Mouse (Mus musculus) heart, embryonic 12.5 days (tissue): ENCODE data around the gene Sbf2. TPM values are rescaled to one million over a fixed set of nuclear protein-coding genes. Genes with fewer than 3 reads are reported as not detected.

Source experiments
- ATAC-seq: fragments of 200-750 bp; cut with Nextera tagmentation; 2 replicates; pipeline ENCODE4 v1.8.0; 2017; ENCODE audit warnings: moderate TSS enrichment, moderate library complexity; ENCODE audit not compliant: insufficient number of reproducible peaks, low FRiP score
- H3K27ac ChIP-seq: fragments of 300-500 bp; sonication (generic); 2 replicates; pipeline ENCODE4 v1.5.1; 2016; ENCODE audit warnings: mild to moderate bottlenecking, moderate library complexity; ENCODE audit not compliant: poor library complexity, severe bottlenecking
- H3K27me3 ChIP-seq: fragments of 300-500 bp; sonication (generic); replicated peaks from 2 replicates; pipeline ENCODE4 v1.6.1; 2016; ENCODE audit warnings: mild to moderate bottlenecking, moderate library complexity
- H3K36me3 ChIP-seq: fragments of 300-500 bp; sonication (generic); 2 replicates; pipeline ENCODE4 v1.6.1; 2016; ENCODE audit warnings: mild to moderate bottlenecking, moderate library complexity
- H3K4me1 ChIP-seq: fragments of 300-500 bp; sonication (generic); replicated peaks from 2 replicates; pipeline ENCODE4 v1.6.1; 2016; ENCODE audit warnings: mild to moderate bottlenecking
- H3K4me2 ChIP-seq: fragments of 300-500 bp; sonication (generic); 2 replicates; pipeline ENCODE4 v1.6.1; 2016; ENCODE audit warnings: mild to moderate bottlenecking, moderate library complexity
- H3K4me3 ChIP-seq: fragments of 300-500 bp; sonication (generic); 2 replicates; pipeline ENCODE4 v1.5.1; 2016; ENCODE audit warnings: mild to moderate bottlenecking
- H3K9ac ChIP-seq: fragments of 300-500 bp; sonication (generic); 2 replicates; pipeline ENCODE4 v1.6.1; 2016; ENCODE audit warnings: mild to moderate bottlenecking, moderate library complexity
- H3K9me3 ChIP-seq: fragments of 300-500 bp; sonication (generic); replicated peaks from 2 replicates; pipeline ENCODE4 v1.6.1; 2016; ENCODE audit warnings: mild to moderate bottlenecking, moderate library complexity
- WGBS: fragments of 180-500 bp; shearing (Covaris S2); methylation state at CpG from one replicate; pipeline ENCODE4 v1.1.7; 2016; 5-methylcytosine and 5-hydroxymethylcytosine counted together
- polyA plus RNA-seq: library from polyadenylated mRNA; unstranded; fragments of >200 nt; fragmentation: Nextera tagmentation; extraction: Ambion mirVana; gene quantifications from 2 replicates; pipeline ENCODE4 v1.2.1, GENCODE M21; 2016

The Sbf2 gene
- 39.2 and 43.3 TPM in 2 replicates for polyA plus RNA-seq

DNA sequence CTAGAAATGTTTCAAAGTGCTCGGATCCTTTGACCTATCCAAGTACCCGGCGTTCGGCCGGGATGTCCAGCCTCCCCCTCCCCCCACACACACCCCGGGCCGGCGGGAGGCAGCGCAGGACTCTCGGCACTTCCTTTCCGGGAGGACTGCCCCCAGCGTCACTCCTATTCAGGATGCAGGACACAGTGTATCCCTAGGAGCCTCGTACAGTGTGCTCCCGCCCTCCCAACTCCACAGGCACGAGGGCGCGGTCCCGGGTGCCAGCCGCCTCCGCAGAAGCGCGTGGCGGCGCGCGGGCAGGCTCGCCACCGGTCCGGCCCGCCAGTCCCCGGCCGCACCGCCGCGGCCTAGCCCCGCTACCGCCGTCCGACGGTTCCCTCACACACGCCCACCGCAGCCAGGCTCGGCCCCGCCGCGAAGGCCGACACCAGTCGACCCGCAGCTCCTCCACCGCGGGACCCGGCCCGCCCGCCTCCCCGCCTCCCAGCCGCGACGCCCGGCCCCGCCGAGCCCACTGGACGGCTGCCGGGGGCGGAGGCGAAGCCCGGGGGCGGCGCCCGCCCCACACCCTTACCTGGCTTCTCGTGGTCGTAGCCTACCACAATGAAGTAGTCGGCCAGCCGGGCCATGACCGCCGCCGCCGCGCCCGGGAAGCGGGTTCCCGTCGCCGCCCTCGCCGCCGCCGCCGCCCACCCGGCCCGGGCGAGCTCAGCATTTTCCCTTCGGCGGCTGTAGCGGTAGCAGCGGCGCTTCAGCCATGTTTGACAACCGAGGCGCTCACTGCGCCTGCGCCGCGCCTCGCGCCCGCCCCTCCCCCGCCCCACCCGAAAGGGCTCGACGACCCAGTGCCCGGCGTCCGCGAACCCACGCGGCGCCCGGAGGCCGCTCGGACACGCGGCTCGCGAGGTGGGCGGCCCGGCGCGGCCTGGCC lies at the start of gene Sbf2:
Sbf2 (minus strand) TSS at position 790 of the 931 bp plus-strand sequence.
- WGBS, result under 1% methylated on average over 112 of the region's 127 CpGs
- Histone ChIP-seq H3K4me3 (peak within 1 kb of the TSS; percentile 94), H3K27me3 (no peaks in the 10 kb centered on the region), H3K4me2 (peak within 1 kb of the TSS; percentile 78), H3K9ac (peak within 1 kb of the TSS; percentile 95), H3K4me1 (peaks cover 35% of the 10 kb centered on the region), H3K36me3 (no peaks in the 10 kb centered on the region), H3K27ac (peak within 1 kb of the TSS; percentile 97), H3K9me3 (no peaks in the 10 kb centered on the region)
- peak; percentile 91 for ATAC-seq

GRCm38 (mm10) chr7:110658378-110658928 lies 43.7 kb upstream of the Sbf2 start:
- 50% methylated on average over 3 of the region's 3 CpGs for WGBS
- ATAC-seq, result no peak
- no peaks in the 10 kb centered on the region for H3K9me3 ChIP-seq
- H3K27me3 ChIP-seq, result no peaks in the 10 kb centered on the region
- no peaks in the 10 kb centered on the region for H3K36me3 ChIP-seq
- peaks cover 3% of the 10 kb centered on the region; the same call in 1 of the 2 replicates for H3K4me1 ChIP-seq
- H3K9ac ChIP-seq, result no peak overlapping the region
- no peak overlapping the region for H3K4me3 ChIP-seq
- H3K27ac ChIP-seq, result no peak overlapping the region
- H3K4me2 ChIP-seq, result no peak overlapping the region

DNA sequence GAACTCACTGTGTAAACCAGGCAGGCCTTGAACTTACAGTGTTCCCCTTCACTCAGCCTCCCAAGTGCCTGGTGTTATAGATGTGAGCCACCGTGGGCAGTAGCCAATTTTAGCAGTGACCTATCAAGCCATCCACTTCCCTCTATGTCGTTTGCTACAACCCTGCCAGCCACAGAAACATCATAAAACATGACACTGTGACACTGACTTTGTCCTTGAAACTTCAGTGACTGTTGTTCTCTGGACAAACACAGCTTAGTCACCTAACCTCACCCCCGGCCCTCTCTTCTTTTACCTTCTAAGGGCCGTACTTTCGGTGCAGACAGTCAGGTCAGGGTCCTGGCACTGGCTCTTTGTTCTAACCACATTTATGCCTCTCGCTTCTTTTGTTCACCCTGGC lies 41.2 kb upstream of the Sbf2 start:
- H3K4me2 ChIP-seq, result no peak overlapping the region
- no peak overlapping the region for H3K27ac ChIP-seq
- H3K4me1 ChIP-seq, result peaks cover 3% of the 10 kb centered on the region; the same call in 1 of the 2 replicates
- H3K36me3 ChIP-seq, result no peaks in the 10 kb centered on the region
- ATAC-seq, result no peak
- H3K4me3 ChIP-seq, result no peak overlapping the region
- no peaks in the 10 kb centered on the region for H3K27me3 ChIP-seq
- 40% methylated on average over 6 of the region's 6 CpGs for WGBS
- no peak overlapping the region for H3K9ac ChIP-seq
- no peaks in the 10 kb centered on the region for H3K9me3 ChIP-seq

- Histone ChIP-seq H3K9ac (no peak overlapping the region), H3K4me3 (no peak overlapping the region), H3K36me3 (no peaks in the 10 kb centered on the region), H3K27ac (no peak overlapping the region), H3K4me2 (no peak overlapping the region), H3K9me3 (no peaks in the 10 kb centered on the region), H3K4me1 (peaks cover 6% of the 10 kb centered on the region; the same call in 1 of the 2 replicates), H3K27me3 (no peaks in the 10 kb centered on the region)
- ATAC-seq, result no peak
- WGBS, result 72% methylated on average over 3 of the region's 3 CpGs
These were observed 40.5 kb upstream of the Sbf2 start for GRCm38 (mm10) chr7:110655230-110655629.

DNA sequence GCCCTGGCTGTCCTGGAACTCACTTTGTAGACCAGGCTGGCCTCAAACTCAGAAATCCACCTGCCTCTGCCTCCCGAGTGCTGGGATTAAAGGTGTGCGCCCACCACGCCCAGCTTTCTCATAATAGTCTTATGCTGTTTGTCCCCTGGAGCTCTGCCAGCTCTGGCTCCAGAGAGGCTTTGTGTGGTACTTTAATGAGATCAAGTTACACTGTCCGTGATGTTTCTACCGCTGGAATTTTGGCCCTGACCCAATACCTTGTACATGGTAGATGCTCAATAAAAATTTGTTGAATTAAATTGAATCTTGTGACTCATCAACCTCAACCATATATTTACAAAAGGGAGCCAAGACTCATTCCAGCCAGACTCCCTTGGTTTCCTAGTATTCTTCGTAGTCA lies 36.4 kb upstream of the Sbf2 start:
- Histone ChIP-seq H3K27ac (no peak overlapping the region), H3K4me1 (peaks cover 29% of the 10 kb centered on the region), H3K9ac (no peak overlapping the region), H3K27me3 (no peaks in the 10 kb centered on the region), H3K4me2 (no peak overlapping the region), H3K36me3 (no peaks in the 10 kb centered on the region), H3K4me3 (no peak overlapping the region), H3K9me3 (peaks cover 7% of the 10 kb centered on the region)
- WGBS, result 64% methylated on average over 6 of the region's 6 CpGs
- no peak for ATAC-seq

- Histone ChIP-seq H3K27me3 (no peaks in the 10 kb centered on the region), H3K36me3 (no peaks in the 10 kb centered on the region), H3K9ac (no peak overlapping the region), H3K4me2 (no peak overlapping the region), H3K4me1 (peaks cover 29% of the 10 kb centered on the region), H3K4me3 (no peak overlapping the region), H3K27ac (no peak overlapping the region), H3K9me3 (peaks cover 7% of the 10 kb centered on the region)
- 53% methylated on average over 4 of the region's 4 CpGs for WGBS
- ATAC-seq, result no peak
These were observed 35.8 kb upstream of the Sbf2 start for GRCm38 (mm10) chr7:110650491-110650890.

DNA sequence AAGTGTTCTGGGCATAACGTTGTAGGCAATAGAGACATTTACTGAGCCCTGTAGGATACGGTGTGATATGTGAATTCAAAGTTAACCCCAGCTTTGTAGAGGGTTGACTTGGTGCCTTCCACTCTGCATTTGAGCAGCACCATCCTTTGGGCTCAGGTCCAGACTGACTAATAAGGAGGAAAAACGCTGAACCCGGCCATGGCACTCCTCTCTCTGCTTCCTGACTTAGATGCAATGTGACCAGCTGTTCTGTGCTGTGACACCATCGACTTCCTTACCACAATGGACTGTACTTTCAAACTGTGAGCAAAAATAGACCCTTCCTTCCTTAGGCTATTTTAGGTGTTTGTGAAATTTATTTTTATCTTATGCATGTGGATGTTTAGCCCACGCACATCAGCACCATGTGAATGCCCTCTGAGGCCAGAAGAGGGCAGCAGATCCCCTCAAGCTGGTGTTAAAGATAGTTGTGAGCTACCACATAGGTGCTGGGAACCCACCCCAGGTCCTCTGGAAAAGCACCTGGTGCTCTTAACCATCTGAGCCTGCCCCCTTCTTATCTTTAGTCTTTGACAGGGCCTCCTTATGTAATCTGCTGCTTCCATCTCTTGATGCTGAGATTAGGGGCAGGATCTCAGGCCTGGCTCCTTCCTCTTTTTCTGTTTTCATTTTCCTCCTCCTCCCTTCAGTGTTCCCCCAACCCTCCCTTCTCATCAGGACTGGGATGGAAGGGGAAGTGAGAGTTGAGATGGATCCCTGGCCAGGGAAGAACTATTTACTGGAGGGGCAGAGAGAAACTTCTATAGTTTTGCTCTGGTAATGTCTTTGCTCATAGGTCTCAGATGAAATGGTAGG lies 34.6 kb upstream of the Sbf2 start:
- H3K4me2 ChIP-seq, result no peak overlapping the region
- H3K4me1 ChIP-seq, result peaks cover 36% of the 10 kb centered on the region
- peaks cover 7% of the 10 kb centered on the region for H3K9me3 ChIP-seq
- no peak for ATAC-seq
- no peak overlapping the region for H3K9ac ChIP-seq
- no peaks in the 10 kb centered on the region for H3K36me3 ChIP-seq
- no peaks in the 10 kb centered on the region for H3K27me3 ChIP-seq
- WGBS, result 87% methylated on average over 6 of the region's 6 CpGs
- no peak overlapping the region for H3K4me3 ChIP-seq
- H3K27ac ChIP-seq, result no peak overlapping the region

DNA sequence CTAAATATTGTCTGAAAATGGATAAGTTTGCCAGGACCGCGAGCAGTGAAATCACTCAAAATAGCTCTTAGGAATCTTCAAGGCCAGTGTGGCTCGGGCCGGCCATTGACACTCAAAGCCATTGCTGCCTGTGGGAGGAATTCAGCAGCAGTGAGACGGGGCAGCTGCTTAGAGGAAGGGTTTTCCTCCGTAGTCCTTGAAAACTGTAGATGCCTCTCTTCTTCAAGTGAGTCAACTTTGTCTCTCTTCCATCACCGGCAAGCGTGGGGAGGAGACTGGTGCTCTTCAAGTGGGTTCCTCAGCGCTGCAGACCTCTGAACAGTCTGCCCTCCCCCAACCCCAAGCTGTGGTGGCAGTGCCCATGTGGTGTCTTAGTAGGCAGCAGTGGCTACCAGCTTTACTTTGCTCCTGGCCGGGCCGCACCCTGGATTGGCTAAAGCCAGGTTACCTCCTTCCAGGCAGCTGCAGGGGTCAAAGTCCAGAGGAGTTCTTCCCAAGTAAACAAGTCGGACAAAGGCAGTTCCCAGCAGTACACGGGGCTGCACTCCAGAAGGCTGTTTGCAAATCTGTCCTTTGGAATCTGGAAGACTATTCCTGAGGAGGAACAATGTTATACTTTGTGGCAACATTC lies 33.8 kb upstream of the Sbf2 start:
- Histone ChIP-seq H3K9me3 (peaks cover 7% of the 10 kb centered on the region), H3K9ac (peak overlapping the region; percentile 6; the same call in 1 of the 2 replicates), H3K27me3 (no peaks in the 10 kb centered on the region), H3K4me2 (peak overlapping the region; percentile 33; the same call in 1 of the 2 replicates), H3K4me1 (peaks cover 40% of the 10 kb centered on the region), H3K4me3 (no peak overlapping the region), H3K27ac (0 out of 2 replicates have a peak overlapping the region, but pooled peaks have one; percentile 15), H3K36me3 (no peaks in the 10 kb centered on the region)
- WGBS, result 48% methylated on average over 13 of the region's 13 CpGs
- no peak for ATAC-seq

DNA sequence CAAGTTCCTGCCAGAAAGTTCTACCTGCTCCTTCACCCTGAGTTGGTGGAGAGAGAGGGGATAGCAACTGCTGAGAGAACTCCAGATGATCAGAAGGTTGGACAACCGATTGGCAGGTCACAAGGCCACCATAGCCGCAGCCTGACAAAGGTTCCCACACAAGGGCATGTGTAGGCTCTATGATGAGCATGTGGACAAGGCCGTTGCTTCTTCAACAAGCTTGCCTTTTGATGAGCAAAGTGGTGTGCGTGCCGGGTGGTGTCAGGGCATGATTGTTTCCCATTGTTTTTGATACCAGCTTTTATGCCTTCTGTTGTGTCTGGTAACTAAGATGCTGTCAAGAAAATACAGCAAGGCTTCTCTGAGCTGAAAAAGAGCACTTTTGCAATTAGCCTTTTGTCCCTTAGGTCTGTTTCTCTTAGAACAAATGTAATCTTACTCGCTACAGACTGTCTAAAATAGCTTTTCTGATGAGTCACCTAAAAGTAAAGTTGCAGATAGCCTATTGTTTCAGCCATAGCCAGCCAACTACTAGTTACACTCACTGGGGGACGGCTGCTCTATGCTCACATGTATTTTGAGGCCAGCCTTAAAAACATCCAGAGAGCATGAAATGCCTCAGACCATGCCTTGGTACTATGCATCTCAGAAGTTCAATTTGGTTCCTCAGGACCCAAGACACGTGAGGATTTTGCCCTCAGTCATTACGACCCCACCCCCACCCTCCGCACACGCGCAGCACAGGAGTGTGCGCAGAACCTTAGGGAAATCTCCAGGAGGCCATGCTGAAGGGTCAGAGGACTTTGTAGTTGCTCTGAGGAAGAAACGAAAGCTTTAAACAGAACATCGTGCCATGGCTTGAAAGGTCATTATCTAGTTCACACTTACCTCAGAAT lies 33.1 kb upstream of the Sbf2 start:
- Histone ChIP-seq H3K27ac (no peak overlapping the region), H3K4me1 (peaks cover 40% of the 10 kb centered on the region), H3K9ac (no peak overlapping the region), H3K4me3 (no peak overlapping the region), H3K27me3 (no peaks in the 10 kb centered on the region), H3K4me2 (peak overlapping the region; percentile 33; the same call in 1 of the 2 replicates), H3K36me3 (no peaks in the 10 kb centered on the region), H3K9me3 (peaks cover 7% of the 10 kb centered on the region)
- 62% methylated on average over 15 of the region's 15 CpGs for WGBS
- 0 out of 2 replicates have a peak, but pooled peaks have one; percentile 37 for ATAC-seq
